Mouse (Mus musculus) hindbrain, embryonic 11.5 days (tissue): ENCODE data around the gene Olfr727. TPM values are rescaled to one million over a fixed set of nuclear protein-coding genes. Genes with fewer than 3 reads are reported as not detected.

ENCODE experiments used
- ATAC-seq: fragments of 200-750 bp; cut with Nextera tagmentation; 2 replicates; pipeline ENCODE4 v1.8.0; 2017; ENCODE audit warnings: mild to moderate bottlenecking, moderate TSS enrichment, moderate library complexity; ENCODE audit not compliant: low FRiP score
- DNase-seq: peaks from one replicate; pipeline ENCODE4 v3.0.0-alpha.2; 2015; ENCODE audit warnings: low spot score
- H3K27ac ChIP-seq: fragments of 300-500 bp; sonication (generic); 2 replicates; pipeline ENCODE4 v1.5.1; 2014; ENCODE audit warnings: mild to moderate bottlenecking, low read depth, low read length
- H3K27me3 ChIP-seq: fragments of 300-500 bp; sonication (generic); 2 replicates; pipeline ENCODE4 v1.6.1; 2014; ENCODE audit warnings: mild to moderate bottlenecking, low read length, moderate library complexity, mixed read lengths; ENCODE audit not compliant: control insufficient read depth, insufficient read depth
- H3K36me3 ChIP-seq: fragments of 300-500 bp; sonication (generic); 2 replicates; pipeline ENCODE4 v1.6.1; 2014; ENCODE audit warnings: mild to moderate bottlenecking, low read length, moderate library complexity, mixed read lengths; ENCODE audit not compliant: control insufficient read depth, insufficient read depth
- H3K4me1 ChIP-seq: fragments of 300-500 bp; sonication (generic); replicated peaks from 2 replicates; pipeline ENCODE4 v1.6.1; 2014; ENCODE audit warnings: low read length, mixed read lengths; ENCODE audit not compliant: control insufficient read depth, insufficient read depth
- H3K4me2 ChIP-seq: fragments of 300-500 bp; sonication (generic); replicated peaks from 2 replicates; pipeline ENCODE4 v1.6.1; 2014; ENCODE audit warnings: mild to moderate bottlenecking, low read depth, low read length
- H3K4me3 ChIP-seq: fragments of 300-500 bp; sonication (generic); 2 replicates; pipeline ENCODE4 v1.5.1; 2014; ENCODE audit warnings: low read depth, low read length
- H3K9ac ChIP-seq: fragments of 300-500 bp; sonication (generic); 2 replicates; pipeline ENCODE4 v1.6.1; 2014; ENCODE audit warnings: low read depth, low read length
- H3K9me3 ChIP-seq: fragments of 300-500 bp; sonication (generic); 2 replicates; pipeline ENCODE4 v1.6.1; 2016; ENCODE audit warnings: low read length; ENCODE audit not compliant: control insufficient read depth
- WGBS: fragments of 180-500 bp; shearing (Covaris S2); extraction: QIAGEN DNeasy Blood & Tissue Kit; methylation state at CpG from one replicate; pipeline ENCODE4 v1.1.7; 2014; 5-methylcytosine and 5-hydroxymethylcytosine counted together
- polyA plus RNA-seq: library from polyadenylated mRNA; unstranded; fragments of >200 nt; fragmentation: Nextera tagmentation; extraction: Ambion mirVana; gene quantifications from 2 replicates; pipeline ENCODE4 v1.2.1, GENCODE M21; 2014

Olfr727 gene
- polyA plus RNA-seq: not detected in 2 replicates

DNA sequence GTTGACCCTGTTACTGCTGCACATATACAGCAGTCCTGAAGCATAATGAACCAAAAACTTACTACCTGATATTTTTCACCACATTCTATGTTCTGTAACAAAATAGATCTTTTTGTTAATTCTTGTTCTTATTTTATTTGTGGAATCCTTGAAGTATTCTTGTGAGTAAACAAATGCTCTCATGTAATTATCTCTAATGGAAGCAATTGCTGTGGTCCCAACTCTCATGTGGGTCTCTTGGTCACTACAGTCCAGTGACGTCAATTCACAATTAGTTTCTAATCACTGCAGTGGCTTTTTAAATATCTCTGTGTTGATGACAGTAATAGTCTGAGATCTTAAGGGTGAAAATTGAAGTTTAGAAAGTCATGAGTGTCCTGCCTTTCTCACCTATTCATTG lies at the start of gene Olfr727:
TSS of gene Olfr727 (plus strand) at position 301 of the 400 bp plus-strand sequence.
- H3K4me1 ChIP-seq: no peaks in the 10 kb centered on the region
- no peak within 1 kb of the TSS for H3K9ac ChIP-seq
- DNase-seq: no peak
- H3K4me3 ChIP-seq: no peak within 1 kb of the TSS
- no peak within 1 kb of the TSS for H3K27ac ChIP-seq
- no peak within 1 kb of the TSS for H3K4me2 ChIP-seq
- H3K36me3 ChIP-seq: no peaks in the 10 kb centered on the region
- H3K27me3 ChIP-seq: no peaks in the 10 kb centered on the region
- 87% methylated on average over 1 of the region's 1 CpGs for WGBS
- no peaks in the 10 kb centered on the region for H3K9me3 ChIP-seq
- ATAC-seq: no peak

DNA sequence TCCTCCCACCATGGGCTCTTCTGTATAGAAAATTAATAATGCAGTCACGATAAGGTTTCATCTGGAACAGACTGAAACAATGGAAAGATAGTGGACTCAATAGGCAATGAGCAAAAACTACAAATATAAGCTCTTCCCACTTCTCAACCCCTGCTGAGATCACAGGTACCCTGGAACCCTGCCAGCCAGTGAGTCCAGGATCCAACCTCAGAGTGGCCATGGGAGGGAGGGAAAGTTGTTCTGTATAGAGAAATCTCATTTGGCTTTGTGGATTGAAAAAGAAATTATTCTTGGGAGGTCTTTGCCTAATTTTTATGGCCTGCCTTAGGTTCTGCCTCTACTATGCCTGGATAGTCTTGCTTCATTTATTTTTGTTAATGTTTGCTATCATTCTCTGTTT lies 32.1 kb upstream of the Olfr727 start, which contains the start of gene Olfr726:
TSS of gene Olfr726 (minus strand) at position 101 of the 400 bp plus-strand sequence.
- DNase-seq (no peak), ATAC-seq (no peak)
- Histone ChIP-seq H3K36me3 (no peaks in the 10 kb centered on the region), H3K4me1 (no peaks in the 10 kb centered on the region), H3K9ac (no peak within 1 kb of the TSS), H3K4me2 (no peak within 1 kb of the TSS), H3K4me3 (no peak within 1 kb of the TSS), H3K9me3 (no peaks in the 10 kb centered on the region), H3K27ac (no peak within 1 kb of the TSS), H3K27me3 (no peaks in the 10 kb centered on the region)
- 91% methylated on average over 1 of the region's 1 CpGs for WGBS

DNA sequence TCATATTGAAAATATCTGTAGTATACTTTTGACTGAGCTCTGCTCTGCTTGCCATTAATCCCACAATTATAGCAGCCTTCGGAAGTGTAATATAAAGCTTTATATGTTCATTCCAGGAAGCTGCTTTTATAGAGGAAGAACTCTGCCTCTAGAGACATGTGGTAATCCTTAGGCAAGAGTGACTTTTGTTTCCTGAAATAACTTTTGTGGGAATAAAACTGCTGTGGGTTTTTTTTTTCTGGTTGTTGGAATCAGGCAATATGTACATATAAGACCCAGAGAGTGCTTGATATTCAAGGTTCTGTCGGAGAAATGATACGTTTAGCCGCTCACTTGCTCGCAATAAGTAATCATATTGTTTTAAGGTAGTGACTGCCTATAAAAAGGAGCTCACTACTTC lies 19.6 kb downstream of the Olfr727 start, which contains the start of gene Olfr728:
TSS of gene Olfr728 (minus strand) at position 101 of the 400 bp plus-strand sequence.
- H3K27me3 ChIP-seq: no peaks in the 10 kb centered on the region
- 95% methylated on average over 5 of the region's 5 CpGs for WGBS
- no peak within 1 kb of the TSS for H3K27ac ChIP-seq
- DNase-seq: no peak
- H3K9ac ChIP-seq: no peak within 1 kb of the TSS
- no peaks in the 10 kb centered on the region for H3K9me3 ChIP-seq
- no peaks in the 10 kb centered on the region for H3K4me1 ChIP-seq
- H3K4me2 ChIP-seq: no peak within 1 kb of the TSS
- H3K4me3 ChIP-seq: no peak within 1 kb of the TSS
- no peak for ATAC-seq
- no peaks in the 10 kb centered on the region for H3K36me3 ChIP-seq

DNA sequence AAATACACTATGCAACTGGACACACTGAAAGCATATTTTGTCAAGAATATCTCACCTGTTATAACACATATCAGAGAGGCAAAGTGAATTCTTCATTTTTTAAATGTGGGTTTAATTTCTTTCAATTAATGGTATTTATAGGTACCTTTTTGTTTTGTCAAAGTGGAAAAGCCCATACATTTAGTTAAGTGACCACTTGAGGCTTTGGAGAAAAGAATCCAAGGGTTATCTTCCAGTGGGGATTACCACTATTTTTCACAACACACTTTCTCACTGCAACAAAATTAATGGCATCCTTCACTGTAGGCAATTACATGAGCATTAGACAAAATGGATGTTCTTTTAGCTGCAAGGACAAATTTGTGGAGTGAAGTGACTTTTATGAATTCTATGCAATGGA lies 29.8 kb downstream of the Olfr727 start, which contains the start of gene Olfr729:
TSS of gene Olfr729 (minus strand) at position 101 of the 400 bp plus-strand sequence.
- no peak within 1 kb of the TSS for H3K9ac ChIP-seq
- ATAC-seq (no peak), DNase-seq (no peak)
- H3K4me1 ChIP-seq: no peaks in the 10 kb centered on the region
- no peak within 1 kb of the TSS for H3K4me3 ChIP-seq
- no peak within 1 kb of the TSS for H3K27ac ChIP-seq
- no peaks in the 10 kb centered on the region for H3K27me3 ChIP-seq
- H3K36me3 ChIP-seq: no peaks in the 10 kb centered on the region
- H3K9me3 ChIP-seq: no peaks in the 10 kb centered on the region
- no peak within 1 kb of the TSS for H3K4me2 ChIP-seq

Other genes with a start within 250 kb of the Olfr727 start
- gene Olfr722, start 221.2 kb upstream of the Olfr727 start, polyA plus RNA-seq: not detected in 2 replicates
- gene Olfr723, start 191.4 kb upstream of the Olfr727 start, polyA plus RNA-seq: not detected in 2 replicates
- not detected in 2 replicates for gene Olfr724, start 159.9 kb upstream of the Olfr727 start, polyA plus RNA-seq
- gene Olfr725, start 82.8 kb upstream of the Olfr727 start, polyA plus RNA-seq: not detected in 2 replicates
- gene Olfr726, start 32.2 kb upstream of the Olfr727 start, polyA plus RNA-seq: not detected in 2 replicates
- not detected in 2 replicates for gene Olfr728, start 19.5 kb downstream of the Olfr727 start, polyA plus RNA-seq
- 0.03 TPM in 1 of 2 replicates, not detected in the other for gene Olfr729, start 29.7 kb downstream of the Olfr727 start, polyA plus RNA-seq
- not detected in 2 replicates for gene Olfr730, start 65.0 kb downstream of the Olfr727 start, polyA plus RNA-seq
- gene Olfr731, start 118.7 kb downstream of the Olfr727 start, polyA plus RNA-seq: not detected in 2 replicates
- gene Olfr732, start 161.0 kb downstream of the Olfr727 start, polyA plus RNA-seq: not detected in 2 replicates
- gene Olfr733, start 178.3 kb downstream of the Olfr727 start, polyA plus RNA-seq: not detected in 2 replicates
- not detected in 2 replicates for gene Olfr734, start 203.6 kb downstream of the Olfr727 start, polyA plus RNA-seq
- gene Olfr735, start 225.7 kb downstream of the Olfr727 start, polyA plus RNA-seq: not detected in 2 replicates
- gene Tlr11, start 234.7 kb downstream of the Olfr727 start, polyA plus RNA-seq: not detected in 2 replicates